ENCODE assay signal across 11 mouse cellular contexts in the genomic region with DNA sequence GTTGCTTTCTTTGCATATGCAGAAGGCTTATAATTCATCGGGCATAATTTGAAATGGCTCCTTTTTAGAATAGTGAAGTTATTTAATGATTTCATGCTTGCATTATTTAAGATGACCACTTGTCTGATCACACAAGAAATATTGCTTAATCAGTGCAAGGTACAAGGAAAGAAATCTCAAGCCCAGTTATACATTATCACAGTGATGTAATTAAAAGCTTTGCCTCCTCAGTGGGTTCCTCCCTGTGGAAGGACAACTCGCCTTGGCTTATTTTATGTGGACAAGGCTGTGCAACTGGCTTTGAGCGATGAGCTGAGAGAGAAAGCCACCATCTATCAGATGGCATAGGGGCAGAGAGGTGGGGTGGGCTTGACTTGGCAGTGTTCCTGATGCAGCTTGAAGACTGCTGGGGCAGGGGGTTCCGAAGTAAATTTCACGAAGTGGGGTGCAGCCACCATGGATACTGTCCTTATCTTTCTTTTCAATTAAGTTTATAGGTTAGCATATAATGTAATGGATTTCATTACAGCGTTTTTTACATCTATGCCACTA.
DNase-seq lines count a peak whose midpoint lies in the region; ATAC-seq lines count a peak whose summit lies in the region.
"Had no signal": no experiment of that assay in that cellular context is flagged by ENCODE, and none has a peak within 500 bp of the region (broad histone marks: within the 10 kb centered on the region; RNA-seq: fewer than 3 reads in every experiment).

No protein-coding gene starts in this region.

- no peak overlapping the region for H3K9ac ChIP-seq in hindbrain, embryonic 13.5 days
- no peak overlapping the region for H3K9ac ChIP-seq in hindbrain, embryonic 12.5 days
- no peak overlapping the region for H3K9ac ChIP-seq in lung, embryonic 16.5 days (ENCODE audit: low read length)
- no peak overlapping the region for H3K9ac ChIP-seq in intestine, embryonic 15.5 days
- no peak overlapping the region for H3K9ac ChIP-seq in stomach, embryonic 14.5 days (replicated peaks; ENCODE audit: low read depth, low read length)
- H3K9ac ChIP-seq: liver, embryonic 13.5 days had no signal

- H3K4me3 ChIP-seq in hindbrain, embryonic 13.5 days: no peak overlapping the region
- H3K4me3 ChIP-seq in hindbrain, embryonic 12.5 days: no peak overlapping the region
- no peak overlapping the region for H3K4me3 ChIP-seq in lung, embryonic 16.5 days (ENCODE audit: low read length)
- H3K4me3 ChIP-seq in intestine, embryonic 15.5 days (replicated peaks): no peak overlapping the region
- H3K4me3 ChIP-seq in stomach, embryonic 14.5 days (ENCODE audit: low read depth, low read length): no peak overlapping the region
- H3K4me3 ChIP-seq: liver, embryonic 13.5 days; myocyte had no signal

- DNase-seq in lung, postnatal 4 days: no peak
- no peak for DNase-seq in right cerebral cortex, adult 18-20 months
- DNase-seq: cerebellum, postnatal 36 days; liver, embryonic 13.5 days; right cerebral cortex, postnatal 25 days had no signal

- no peaks in the 10 kb centered on the region for H3K27me3 ChIP-seq in hindbrain, embryonic 13.5 days
- H3K27me3 ChIP-seq in hindbrain, embryonic 12.5 days: no peaks in the 10 kb centered on the region
- no peaks in the 10 kb centered on the region for H3K27me3 ChIP-seq in lung, embryonic 16.5 days (ENCODE audit: control insufficient read depth, insufficient read depth, low read depth, low read length)
- H3K27me3 ChIP-seq in intestine, embryonic 15.5 days (replicated peaks): no peaks in the 10 kb centered on the region
- no peaks in the 10 kb centered on the region for H3K27me3 ChIP-seq in stomach, embryonic 14.5 days (ENCODE audit: control insufficient read depth, insufficient read depth, low read length)
- H3K27me3 ChIP-seq: liver, embryonic 13.5 days had no signal

- H3K4me1 ChIP-seq in hindbrain, embryonic 13.5 days (replicated peaks): peaks cover 8% of the 10 kb centered on the region
- peaks cover 4% of the 10 kb centered on the region; the same call in 1 of the 2 replicates for H3K4me1 ChIP-seq in hindbrain, embryonic 12.5 days
- H3K4me1 ChIP-seq in lung, embryonic 16.5 days (replicated peaks; ENCODE audit: control insufficient read depth, insufficient read depth, low read length): peaks cover 23% of the 10 kb centered on the region
- peaks cover 16% of the 10 kb centered on the region for H3K4me1 ChIP-seq in intestine, embryonic 15.5 days (replicated peaks)
- peaks cover 14% of the 10 kb centered on the region for H3K4me1 ChIP-seq in stomach, embryonic 14.5 days (ENCODE audit: control insufficient read depth, insufficient read depth, low read length)

- no peaks in the 10 kb centered on the region for H3K36me3 ChIP-seq in hindbrain, embryonic 13.5 days
- H3K36me3 ChIP-seq in hindbrain, embryonic 12.5 days: no peaks in the 10 kb centered on the region
- H3K36me3 ChIP-seq in lung, embryonic 16.5 days (ENCODE audit: control insufficient read depth, insufficient read depth, low read length): no peaks in the 10 kb centered on the region
- H3K36me3 ChIP-seq in intestine, embryonic 15.5 days: no peaks in the 10 kb centered on the region
- H3K36me3 ChIP-seq in stomach, embryonic 14.5 days (ENCODE audit: control insufficient read depth, insufficient read depth, low read length): no peaks in the 10 kb centered on the region
- H3K36me3 ChIP-seq: liver, embryonic 13.5 days had no signal

- no peak overlapping the region for H3K27ac ChIP-seq in hindbrain, embryonic 13.5 days
- no peak overlapping the region for H3K27ac ChIP-seq in hindbrain, embryonic 12.5 days
- H3K27ac ChIP-seq in lung, embryonic 16.5 days (ENCODE audit: low read length): peak overlapping the region; percentile 72
- H3K27ac ChIP-seq in intestine, embryonic 15.5 days: peak overlapping the region; percentile 80
- peak overlapping the region; percentile 30; the same call in 1 of the 2 replicates for H3K27ac ChIP-seq in stomach, embryonic 14.5 days (ENCODE audit: low read length)

- WGBS in hindbrain, embryonic 13.5 days: 88% methylated on average over 6 of the region's 6 CpGs
- 90% methylated on average over 6 of the region's 6 CpGs for WGBS in hindbrain, embryonic 12.5 days
- 51% methylated on average over 6 of the region's 6 CpGs for WGBS in lung, embryonic 16.5 days
- 66% methylated on average over 6 of the region's 6 CpGs for WGBS in intestine, embryonic 15.5 days
- 71% methylated on average over 6 of the region's 6 CpGs for WGBS in stomach, embryonic 14.5 days

- H3K4me2 ChIP-seq in hindbrain, embryonic 13.5 days: no peak overlapping the region
- H3K4me2 ChIP-seq in hindbrain, embryonic 12.5 days (replicated peaks): no peak overlapping the region
- H3K4me2 ChIP-seq in lung, embryonic 16.5 days (ENCODE audit: low read depth, low read length): peak overlapping the region; percentile 18; the same call in 1 of the 2 replicates
- H3K4me2 ChIP-seq in intestine, embryonic 15.5 days (replicated peaks): peak overlapping the region; percentile 33
- no peak overlapping the region for H3K4me2 ChIP-seq in stomach, embryonic 14.5 days (replicated peaks; ENCODE audit: low read depth, low read length)
- H3K4me2 ChIP-seq: liver, embryonic 13.5 days had no signal

- peak; percentile 17; the same call in 1 of the 2 replicates for ATAC-seq in hindbrain, embryonic 13.5 days (ENCODE audit: low FRiP score)
- ATAC-seq in hindbrain, embryonic 12.5 days (ENCODE audit: low FRiP score): no peak
- peak; percentile 15 for ATAC-seq in lung, embryonic 16.5 days (ENCODE audit: low read depth)
- ATAC-seq in intestine, embryonic 15.5 days: peak; percentile 46
- no peak for ATAC-seq in stomach, embryonic 14.5 days (ENCODE audit: insufficient number of reproducible peaks, insufficient read depth, low FRiP score, low read depth)

- H3K9me3 ChIP-seq in hindbrain, embryonic 13.5 days: no peaks in the 10 kb centered on the region
- H3K9me3 ChIP-seq in hindbrain, embryonic 12.5 days (replicated peaks): no peaks in the 10 kb centered on the region
- no peaks in the 10 kb centered on the region for H3K9me3 ChIP-seq in lung, embryonic 16.5 days (ENCODE audit: control insufficient read depth, low read length)
- H3K9me3 ChIP-seq in intestine, embryonic 15.5 days: no peaks in the 10 kb centered on the region
- no peaks in the 10 kb centered on the region for H3K9me3 ChIP-seq in stomach, embryonic 14.5 days (ENCODE audit: control insufficient read depth, low read depth, low read length)
- H3K9me3 ChIP-seq: liver, embryonic 13.5 days had no signal

Comparison
In these comparisons a context has a peak if more than half of its experiments do, and no peak if none do; other contexts are left out.
1. ATAC-seq: peak in hindbrain, embryonic 13.5 days (single experiment), lung, embryonic 16.5 days (single experiment) and intestine, embryonic 15.5 days (single experiment); none in hindbrain, embryonic 12.5 days (single experiment) and stomach, embryonic 14.5 days (single experiment).
2. H3K27ac ChIP-seq: peak in lung, embryonic 16.5 days (single experiment), intestine, embryonic 15.5 days (single experiment) and stomach, embryonic 14.5 days (single experiment); none in hindbrain, embryonic 13.5 days (single experiment) and hindbrain, embryonic 12.5 days (single experiment).
3. H3K4me2 ChIP-seq: peak in lung, embryonic 16.5 days (single experiment) and intestine, embryonic 15.5 days (single experiment); none in hindbrain, embryonic 13.5 days (single experiment), hindbrain, embryonic 12.5 days (single experiment) and stomach, embryonic 14.5 days (single experiment).